Mouse (Mus musculus): ENCODE measurements around the gene Gm20662.

The Gm20662 gene

GRCm38 (mm10) chr9:108054331-108055040, 58.3 kb downstream of the Gm20662 start:
- no peak for DNase-seq

GRCm38 (mm10) chr9:108055061-108055460, 58.9 kb downstream of the Gm20662 start:
- no peak for DNase-seq

GRCm38 (mm10) chr9:108055661-108056237, 59.6 kb downstream of the Gm20662 start:
- DNase-seq: no peak

- no peak for DNase-seq
Measured at GRCm38 (mm10) chr9:108056361-108057261, 60.5 kb downstream of the Gm20662 start.

GRCm38 (mm10) chr9:108057262-108057562, 61.1 kb downstream of the Gm20662 start:
- DNase-seq: no peak

GRCm38 (mm10) chr9:108058291-108058690, 62.1 kb downstream of the Gm20662 start:
- DNase-seq: no peak

GRCm38 (mm10) chr9:108062142-108062541, 66.0 kb downstream of the Gm20662 start:
- no peak for DNase-seq

GRCm38 (mm10) chr9:108063361-108063760, 67.2 kb downstream of the Gm20662 start:
- DNase-seq: no peak

GRCm38 (mm10) chr9:108065491-108066011, 69.4 kb downstream of the Gm20662 start:
- no peak for DNase-seq

- DNase-seq: no peak
Measured at GRCm38 (mm10) chr9:108067199-108067598, 71.0 kb downstream of the Gm20662 start.

- DNase-seq: peak in 1 of 2 experiments; percentile 65
Measured at GRCm38 (mm10) chr9:108067900-108068299, 71.8 kb downstream of the Gm20662 start.

- DNase-seq: no peak
Measured at GRCm38 (mm10) chr9:108069007-108069406, 72.9 kb downstream of the Gm20662 start.

GRCm38 (mm10) chr9:108069529-108069928, 73.4 kb downstream of the Gm20662 start:
- DNase-seq: no peak

GRCm38 (mm10) chr9:108071801-108072200, 75.7 kb downstream of the Gm20662 start:
- no peak for DNase-seq

- no peak for DNase-seq
Measured at GRCm38 (mm10) chr9:108072481-108072924, 76.4 kb downstream of the Gm20662 start.

GRCm38 (mm10) chr9:108073141-108073930, 77.2 kb downstream of the Gm20662 start:
- DNase-seq: no peak

- no peak for DNase-seq
Measured at GRCm38 (mm10) chr9:108080168-108080567, 84.0 kb downstream of the Gm20662 start, which contains the start of gene Mst1. Gene Mst1, plus strand, starts transcription at chr9:108080436.

- DNase-seq: no peak
Measured at GRCm38 (mm10) chr9:108082549-108082948, 86.4 kb downstream of the Gm20662 start.

- DNase-seq: no peak
Measured at GRCm38 (mm10) chr9:108082988-108083431, 86.9 kb downstream of the Gm20662 start, which contains the start of gene Rnf123. Gene Rnf123, minus strand, starts transcription at chr9:108083346.

GRCm38 (mm10) chr9:108083561-108083960, 87.4 kb downstream of the Gm20662 start:
- DNase-seq: no peak

GRCm38 (mm10) chr9:108085261-108085660, 89.1 kb downstream of the Gm20662 start:
- no peak for DNase-seq

GRCm38 (mm10) chr9:108090611-108091120, 94.5 kb downstream of the Gm20662 start:
- no peak for DNase-seq
